Mouse (Mus musculus) embryonic fibroblast, embryonic 13.5 days (primary cell): ENCODE results near the gene Atp2c2. TPM values are rescaled to one million over a fixed set of nuclear protein-coding genes. Genes with fewer than 3 reads are reported as not detected.

Experiments
- H3K27ac ChIP-seq: 2 replicates; pipeline ENCODE4 v1.5.1; 2012; ENCODE audit warnings: low read length, control low read depth, inconsistent platforms; ENCODE audit not compliant: insufficient read depth
- H3K4me1 ChIP-seq: 2 replicates; pipeline ENCODE4 v1.6.1; 2011; ENCODE audit warnings: low read length; ENCODE audit not compliant: control insufficient read depth, insufficient read depth
- H3K4me3 ChIP-seq: 2 replicates; pipeline ENCODE4 v1.5.1; 2011; ENCODE audit warnings: mild to moderate bottlenecking, control low read depth, low read length; ENCODE audit not compliant: insufficient read depth
- CTCF ChIP-seq: IDR thresholded peaks from 2 replicates; pipeline ENCODE4 v1.5.1; 2011; ENCODE audit warnings: mild to moderate bottlenecking, control low read depth, low read length, moderate library complexity, borderline replicate concordance; ENCODE audit not compliant: insufficient read depth
- POLR2A ChIP-seq: IDR thresholded peaks from 2 replicates; pipeline ENCODE4 v1.6.1; 2011; ENCODE audit warnings: low read depth, mild to moderate bottlenecking, control low read depth, low read length, moderate library complexity
- polyA plus RNA-seq: library from polyadenylated mRNA; stranded (reverse); fragments of >200 nt; gene quantifications from 2 replicates; pipeline ENCODE4 v1.2.4, GENCODE M21; 2011; ENCODE audit warnings: low read depth; ENCODE audit not compliant: missing spikeins, insufficient read length

Atp2c2 gene
- polyA plus RNA-seq, 1 experiment, result not detected

DNA sequence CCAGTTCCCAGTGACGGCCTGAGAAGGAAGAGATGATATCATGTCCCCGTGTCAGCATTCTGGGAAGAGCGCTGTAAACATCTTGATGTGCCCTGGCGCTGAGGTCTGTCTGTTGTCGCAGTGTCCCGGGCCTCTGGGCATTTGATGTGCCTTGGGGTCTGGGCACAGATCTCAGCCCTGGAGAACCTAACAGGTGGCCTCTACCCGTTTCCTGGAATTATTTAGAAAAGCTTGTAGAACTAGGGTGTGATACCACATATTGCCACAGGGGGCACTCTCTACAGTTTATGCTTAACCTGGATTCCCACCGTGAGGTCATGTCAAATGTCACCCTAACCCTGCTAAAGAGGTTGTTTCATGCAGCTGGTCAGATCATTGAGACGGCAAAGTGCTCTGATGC lies 18.0 kb downstream of the Atp2c2 start:
- no peak overlapping the region for H3K4me3 ChIP-seq
- TF ChIP-seq CTCF, result no peak
- no peak for TF ChIP-seq POLR2A
- H3K27ac ChIP-seq, result no peak overlapping the region
- peaks cover 7% of the 10 kb centered on the region; the same call in 1 of the 2 replicates for H3K4me1 ChIP-seq

DNA sequence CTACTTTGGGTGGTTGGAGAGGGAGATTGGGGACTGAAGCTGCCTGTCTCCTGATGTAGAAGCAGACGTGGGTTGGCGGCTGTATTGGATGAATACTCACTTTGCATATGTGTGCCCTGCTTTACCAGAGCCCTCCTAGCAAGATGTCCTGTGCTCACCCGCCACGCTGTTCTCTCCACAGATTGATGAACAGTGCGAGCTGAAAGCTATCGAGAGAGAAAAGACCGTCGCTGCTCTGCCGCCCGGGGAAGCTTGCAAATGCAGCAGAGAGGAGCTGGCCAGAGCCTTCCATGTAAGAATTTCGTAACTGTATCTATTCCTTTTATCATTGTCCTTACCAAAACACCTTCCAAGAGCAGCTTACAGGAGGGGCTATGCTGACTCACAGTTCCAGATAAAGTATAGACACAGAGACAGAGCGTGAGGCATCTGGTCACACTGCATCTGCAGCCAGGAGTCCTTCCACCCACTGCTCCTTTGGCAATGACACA lies 19.2 kb downstream of the Atp2c2 start:
- no peak overlapping the region for H3K4me3 ChIP-seq
- TF ChIP-seq POLR2A, result no peak
- TF ChIP-seq CTCF, result no peak
- H3K4me1 ChIP-seq, result peaks cover 6% of the 10 kb centered on the region; the same call in 1 of the 2 replicates
- H3K27ac ChIP-seq, result no peak overlapping the region

DNA sequence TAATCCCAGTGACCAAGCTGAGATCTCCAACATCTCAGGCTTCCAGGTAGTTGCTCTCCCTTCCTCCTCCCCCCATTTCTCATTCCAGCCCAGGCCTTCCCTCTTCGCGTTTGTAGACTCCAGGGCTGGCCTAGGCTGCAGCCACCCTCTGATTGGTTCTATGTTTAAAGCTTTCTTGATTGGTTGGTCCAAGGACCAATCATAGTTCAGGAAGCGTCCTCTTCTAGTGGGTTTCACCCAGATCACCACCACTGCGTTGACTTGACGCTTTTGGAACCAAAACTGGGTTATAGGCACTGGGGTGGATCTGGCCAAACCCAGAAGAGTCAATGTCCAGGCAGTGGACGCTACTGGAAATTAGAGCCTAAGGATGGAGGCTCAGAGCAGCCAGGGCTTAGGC lies 22.5 kb downstream of the Atp2c2 start:
- H3K4me1 ChIP-seq, result no peaks in the 10 kb centered on the region
- TF ChIP-seq CTCF, result no peak
- no peak for TF ChIP-seq POLR2A
- no peak overlapping the region for H3K4me3 ChIP-seq
- H3K27ac ChIP-seq, result no peak overlapping the region

DNA sequence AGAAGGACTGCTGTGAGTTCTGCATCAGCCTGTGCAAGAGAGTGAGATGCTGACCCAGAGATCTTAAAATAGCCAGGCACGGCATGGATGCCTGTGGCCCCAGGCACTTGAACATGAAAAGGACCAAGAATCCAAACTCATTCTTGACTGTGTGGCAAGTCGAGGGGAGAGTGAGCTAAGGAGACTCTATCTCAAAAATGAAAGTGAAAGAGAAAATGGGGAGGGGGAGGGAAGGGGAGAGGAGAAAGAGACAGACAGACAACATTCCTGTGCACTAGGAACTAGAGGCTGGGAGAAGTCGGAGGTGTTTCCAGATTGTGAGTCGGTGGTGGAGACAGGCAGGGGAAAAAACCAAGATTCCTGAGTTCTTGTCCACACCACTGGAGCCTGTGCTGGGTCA lies 23.9 kb downstream of the Atp2c2 start:
- Histone ChIP-seq H3K4me3 (no peak overlapping the region), H3K4me1 (no peaks in the 10 kb centered on the region), H3K27ac (no peak overlapping the region)
- TF ChIP-seq POLR2A (no peak), CTCF (no peak)

DNA sequence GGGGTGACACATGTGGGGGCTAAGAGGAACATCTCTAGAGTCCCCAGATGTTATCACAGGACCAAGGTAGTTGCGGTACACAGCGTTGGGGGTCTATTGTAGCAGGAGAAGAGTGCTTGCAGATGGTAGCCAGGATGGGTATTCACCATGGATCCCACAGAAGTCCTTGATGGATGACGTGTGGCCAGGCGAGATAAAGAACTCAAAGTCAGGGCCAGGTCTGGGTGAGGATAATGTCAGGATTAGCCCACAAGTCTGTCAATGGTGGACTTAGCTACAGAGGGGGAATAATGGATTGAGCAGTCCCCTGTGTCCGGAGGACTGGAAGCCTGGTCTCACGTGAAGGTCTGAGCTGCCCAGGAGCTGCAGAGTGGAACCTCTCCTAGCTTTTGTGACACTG lies 24.8 kb downstream of the Atp2c2 start:
- TF ChIP-seq POLR2A (no peak), CTCF (no peak)
- Histone ChIP-seq H3K27ac (no peak overlapping the region), H3K4me1 (no peaks in the 10 kb centered on the region), H3K4me3 (no peak overlapping the region)

DNA sequence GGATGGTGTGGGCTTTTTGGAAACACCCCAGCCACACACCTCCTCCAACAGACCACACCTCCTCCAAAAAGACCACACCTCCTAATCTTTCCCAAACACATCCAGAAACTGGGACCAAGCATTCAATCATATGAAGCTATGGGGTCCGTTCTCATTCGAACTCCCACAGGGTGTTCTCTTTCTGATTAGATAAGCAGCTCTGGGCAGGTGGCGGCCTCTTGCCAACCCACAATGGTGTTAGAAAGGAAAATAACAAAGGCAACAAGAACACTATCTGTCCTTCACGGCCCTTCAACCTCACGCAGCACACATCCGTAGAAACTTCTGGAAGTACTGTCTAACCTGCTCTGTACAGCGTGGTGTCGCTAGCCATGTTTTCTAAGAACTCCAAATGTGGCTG lies 27.3 kb downstream of the Atp2c2 start:
- H3K27ac ChIP-seq, result no peak overlapping the region
- no peak for TF ChIP-seq POLR2A
- TF ChIP-seq CTCF, result no peak
- no peak overlapping the region for H3K4me3 ChIP-seq
- no peaks in the 10 kb centered on the region for H3K4me1 ChIP-seq

DNA sequence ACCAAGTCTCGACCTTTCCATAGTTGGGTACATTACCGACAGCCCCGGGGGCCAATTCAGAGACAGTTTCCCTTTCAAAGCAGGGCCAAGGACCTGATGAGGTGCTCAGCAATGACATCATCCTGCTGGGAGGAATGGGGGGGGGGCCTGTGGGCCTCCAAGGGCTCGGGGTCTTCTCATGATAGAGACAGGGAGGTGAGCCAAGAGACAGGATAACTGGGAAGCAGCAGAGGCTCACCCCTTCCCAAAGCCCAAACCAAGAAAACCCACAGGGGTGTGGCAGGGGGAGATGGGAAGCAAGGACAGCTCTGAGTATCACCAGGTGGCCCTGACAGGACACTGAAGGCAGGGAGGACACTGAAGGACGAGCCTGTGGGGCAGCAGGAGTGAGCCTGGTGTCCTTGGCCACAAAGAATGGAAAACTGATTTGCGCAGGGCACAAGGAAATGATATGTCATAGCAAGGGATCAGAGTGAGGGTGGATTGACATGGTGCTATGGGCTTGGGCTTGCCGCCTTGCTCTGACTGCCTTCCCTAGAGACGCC lies 28.6 kb downstream of the Atp2c2 start:
- Histone ChIP-seq H3K4me3 (no peak overlapping the region), H3K27ac (no peak overlapping the region), H3K4me1 (no peaks in the 10 kb centered on the region)
- no peak for TF ChIP-seq CTCF
- TF ChIP-seq POLR2A, result no peak

DNA sequence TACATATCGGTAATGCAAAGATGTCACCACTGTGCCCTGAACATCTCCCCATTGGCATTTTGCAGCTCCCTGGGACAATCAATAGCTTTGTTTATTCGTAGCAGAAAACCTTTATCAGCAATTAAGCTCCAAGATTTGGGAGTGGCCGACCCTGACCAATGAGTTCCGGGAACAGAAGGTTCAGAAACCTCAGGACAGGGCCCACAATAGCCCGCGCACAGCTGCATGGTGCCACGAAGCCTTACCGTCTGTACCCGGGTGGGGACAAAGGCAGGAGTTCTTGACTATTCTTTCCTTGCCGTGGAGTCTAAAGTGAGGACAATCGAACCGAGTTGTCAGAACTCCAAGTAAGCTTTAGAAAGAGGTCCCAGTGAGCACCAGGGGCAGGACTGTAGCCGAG lies 32.3 kb downstream of the Atp2c2 start:
- TF ChIP-seq CTCF (no peak), POLR2A (no peak)
- H3K4me1 ChIP-seq, result no peaks in the 10 kb centered on the region
- no peak overlapping the region for H3K4me3 ChIP-seq
- H3K27ac ChIP-seq, result no peak overlapping the region

DNA sequence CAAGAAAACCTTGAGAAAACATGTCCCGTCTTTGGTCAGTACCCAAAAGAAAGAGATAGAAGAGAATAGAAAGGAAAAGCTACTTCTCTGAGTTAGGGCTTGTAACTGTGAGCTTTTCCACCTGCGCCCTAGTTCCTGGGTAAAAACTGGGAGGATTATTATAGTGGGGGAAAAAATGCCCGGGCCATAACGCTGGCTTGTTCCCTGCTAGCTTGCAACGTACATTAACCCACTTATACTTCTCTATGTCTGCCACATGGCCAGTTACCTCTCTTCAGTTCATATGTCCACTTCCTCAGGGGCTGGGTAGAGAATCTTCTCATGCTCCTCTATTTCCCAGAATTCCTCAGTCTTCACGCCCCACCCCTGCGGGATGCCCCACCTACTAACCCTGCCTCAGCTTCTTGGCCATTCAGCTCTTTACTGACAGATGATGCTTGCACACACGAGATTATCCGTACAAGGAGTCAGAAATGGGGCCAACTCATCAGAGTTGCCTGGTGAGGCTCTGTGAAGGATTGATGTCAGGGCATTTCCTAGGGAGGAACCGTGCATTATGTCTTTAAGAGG lies 36.6 kb downstream of the Atp2c2 start:
- TF ChIP-seq POLR2A, result no peak
- TF ChIP-seq CTCF, result no peak
- Histone ChIP-seq H3K4me1 (no peaks in the 10 kb centered on the region), H3K27ac (no peak overlapping the region), H3K4me3 (no peak overlapping the region)

DNA sequence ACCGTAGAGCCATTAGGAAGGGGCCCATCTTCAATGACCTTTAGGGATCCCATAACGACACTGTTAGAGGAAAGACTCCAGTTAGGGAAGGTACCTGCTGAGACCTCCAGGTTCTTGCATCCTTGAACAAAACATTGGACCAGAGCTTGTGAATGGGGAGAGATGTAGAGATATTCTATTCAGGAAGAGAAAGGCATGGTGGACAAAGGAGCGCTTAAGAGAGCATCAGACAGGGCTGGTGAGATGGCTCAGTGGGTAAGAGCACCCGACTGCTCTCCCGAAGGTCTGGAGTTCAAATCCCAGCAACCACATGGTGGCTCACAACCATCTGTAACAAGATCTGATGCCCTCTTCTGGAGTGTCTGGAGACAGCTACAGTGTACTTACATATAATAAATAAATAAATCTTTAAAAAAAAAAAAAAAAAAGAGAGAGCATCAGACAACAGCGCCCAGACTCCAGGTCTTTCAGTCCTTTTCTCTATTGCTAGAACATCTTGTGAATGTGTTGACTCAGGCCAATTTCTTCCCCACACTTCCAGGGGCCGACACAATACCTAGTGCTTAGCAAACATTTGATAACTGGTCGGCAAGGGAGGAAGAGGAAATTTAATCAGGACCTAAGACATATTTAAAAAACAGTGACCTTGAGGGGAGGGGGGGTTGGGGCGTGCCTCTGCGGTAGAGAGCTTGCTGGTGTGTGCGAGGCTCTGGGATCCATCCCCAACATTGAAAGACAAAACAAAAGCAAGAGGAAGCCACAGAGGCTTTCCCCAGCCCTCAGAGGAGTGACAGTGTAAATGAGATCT lies 37.5 kb downstream of the Atp2c2 start:
- H3K4me3 ChIP-seq, result no peak overlapping the region
- TF ChIP-seq POLR2A (no peak), CTCF (no peak)
- H3K4me1 ChIP-seq, result no peaks in the 10 kb centered on the region
- H3K27ac ChIP-seq, result no peak overlapping the region
